Mouse (Mus musculus): ENCODE measurements around the gene Gtf2ird2. TPM values are rescaled to one million over a fixed set of nuclear protein-coding genes. Genes with fewer than 3 reads are reported as not detected.

The Gtf2ird2 gene
- 2.9 and 3.6 TPM in 2 replicates for polyA plus RNA-seq (2015; fragmentation: Nextera tagmentation; extraction: Ambion mirVana)

DNA sequence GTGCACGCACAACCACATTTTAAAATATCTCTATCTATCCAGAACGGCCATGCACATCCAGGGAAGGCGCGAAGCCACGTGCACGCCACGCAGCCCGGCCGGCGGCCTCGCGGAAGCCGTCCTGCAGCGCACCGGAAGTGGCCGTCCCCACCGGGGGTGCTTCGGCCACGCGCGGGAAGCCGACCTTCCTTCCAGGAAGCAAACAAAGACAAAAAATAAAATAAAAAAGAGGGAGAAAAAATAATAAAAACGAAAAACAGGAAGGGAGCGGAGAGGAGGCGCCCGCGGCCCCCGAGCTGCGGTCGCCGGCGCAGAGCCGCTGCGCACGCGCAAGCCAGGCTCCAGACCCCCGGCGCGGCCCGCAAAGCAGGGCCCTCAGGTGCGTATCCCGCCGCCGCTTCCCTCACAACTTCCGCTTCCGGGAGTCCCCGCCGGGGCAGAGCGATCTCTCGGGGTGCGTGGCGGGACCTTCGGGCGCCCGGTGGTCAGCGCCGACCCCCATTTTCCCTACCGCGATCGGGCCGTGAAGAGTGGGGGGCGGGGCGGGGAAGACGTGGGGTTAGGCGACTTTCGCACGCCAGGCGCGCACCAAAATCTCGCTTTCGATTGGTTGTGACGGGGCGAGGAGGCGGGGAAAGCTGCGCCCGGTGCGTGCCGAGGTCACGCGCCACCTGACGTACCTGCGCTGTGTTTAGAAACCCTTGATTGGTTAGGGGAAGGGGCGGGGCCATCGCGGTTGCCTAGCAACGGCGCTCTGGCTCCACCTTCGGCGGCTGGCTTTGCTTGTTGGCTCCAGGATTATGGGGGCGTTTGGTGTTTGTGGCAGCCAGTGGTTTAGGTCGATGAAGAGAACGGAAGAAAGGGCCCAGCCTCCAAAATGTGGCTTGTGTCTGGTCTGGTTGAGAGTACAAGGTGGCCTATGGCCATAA lies at the start of gene Gtf2ird2:
Gene Gtf2ird2, plus strand, starts transcription at position 140 of the 929 bp plus-strand sequence.
- TF ChIP-seq CTCF (IDR thresholded peaks at IDR 0.05; ENCODE audit: low read depth): peak; percentile 33; the same call in 1 of the 2 replicates
- Histone ChIP-seq H3K4me2 (replicated peaks; ENCODE audit: low read depth) (peak within 1 kb of the TSS; percentile 75), H3K27me3 (replicated peaks; ENCODE audit: control insufficient read depth, insufficient read depth, low read length) (no peaks in the 10 kb centered on the region), H3K4me1 (replicated peaks; ENCODE audit: control insufficient read depth, insufficient read depth, low read length) (0 out of 2 replicates have a peak, but pooled peaks cover 10% of the 10 kb centered on the region), H3K9ac (ENCODE audit: low read depth, low read length) (peak within 1 kb of the TSS; percentile 83), H3K27ac (ENCODE audit: low read depth, low read length) (peak within 1 kb of the TSS; percentile 90), H3K36me3 (ENCODE audit: control insufficient read depth, insufficient read depth) (no peaks in the 10 kb centered on the region), H3K9me3 (ENCODE audit: control insufficient read depth) (no peaks in the 10 kb centered on the region), H3K4me3 (ENCODE audit: low read depth, low read length) (peak within 1 kb of the TSS; percentile 80)
- peak; percentile 95 for ATAC-seq
- WGBS: under 1% methylated on average over 91 of the region's 92 CpGs

DNA sequence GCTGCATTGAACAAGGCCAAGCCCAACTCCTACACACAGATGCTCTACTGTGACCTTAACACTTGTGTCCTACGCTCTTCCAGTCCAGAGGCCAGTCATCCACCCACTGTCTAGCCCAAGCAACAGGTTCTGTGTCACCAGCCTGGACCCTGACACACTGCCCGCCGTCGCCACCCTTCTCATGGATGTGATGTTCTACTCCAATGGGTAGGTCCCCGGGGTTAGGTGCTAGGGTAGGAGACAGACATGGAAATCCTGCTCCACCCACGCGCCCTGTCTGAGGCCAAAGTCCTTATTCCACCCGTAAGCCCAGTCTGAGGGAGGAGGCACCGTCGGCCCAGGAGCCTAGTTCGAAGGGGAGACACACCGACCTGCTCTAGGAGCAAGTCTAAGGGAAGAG lies 47.8 kb upstream of the Gtf2ird2 start:
- H3K9me3 ChIP-seq (ENCODE audit: control insufficient read depth): no peaks in the 10 kb centered on the region
- H3K4me3 ChIP-seq (ENCODE audit: low read depth, low read length): no peak overlapping the region
- 85% methylated on average over 12 of the region's 12 CpGs for WGBS
- H3K36me3 ChIP-seq (ENCODE audit: control insufficient read depth, insufficient read depth): peaks cover 20% of the 10 kb centered on the region; the same call in 1 of the 2 replicates
- TF ChIP-seq CTCF (IDR thresholded peaks at IDR 0.05; ENCODE audit: low read depth): no peak
- peak; percentile 64 for ATAC-seq
- H3K27ac ChIP-seq (ENCODE audit: low read depth, low read length): no peak overlapping the region
- H3K4me1 ChIP-seq (replicated peaks; ENCODE audit: control insufficient read depth, insufficient read depth, low read length): no peaks in the 10 kb centered on the region
- H3K27me3 ChIP-seq (replicated peaks; ENCODE audit: control insufficient read depth, insufficient read depth, low read length): no peaks in the 10 kb centered on the region
- no peak overlapping the region for H3K9ac ChIP-seq (ENCODE audit: low read depth, low read length)
- no peak overlapping the region for H3K4me2 ChIP-seq (replicated peaks; ENCODE audit: low read depth)

DNA sequence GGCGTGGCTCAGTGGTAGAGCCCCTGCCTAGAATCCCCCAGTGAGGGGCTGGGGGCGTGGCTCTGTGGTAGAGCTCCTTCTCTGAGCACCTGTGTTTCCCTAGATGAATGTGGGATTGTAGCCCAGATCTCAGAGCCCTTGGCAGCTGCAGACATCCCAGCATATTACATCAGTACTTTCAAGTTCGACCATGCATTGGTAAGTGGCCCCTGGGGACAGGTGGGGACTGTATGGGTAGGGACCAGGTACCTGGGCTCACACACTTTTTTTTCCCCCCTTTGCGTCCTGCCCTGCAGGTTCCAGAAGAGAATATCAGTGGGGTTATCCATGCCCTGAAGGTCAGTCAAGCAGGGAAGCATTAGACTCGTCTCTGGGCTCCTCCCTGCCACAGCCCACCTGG lies 45.9 kb upstream of the Gtf2ird2 start:
- no peak for ATAC-seq
- no peak overlapping the region for H3K4me2 ChIP-seq (replicated peaks; ENCODE audit: low read depth)
- H3K9ac ChIP-seq (ENCODE audit: low read depth, low read length): no peak overlapping the region
- H3K27me3 ChIP-seq (replicated peaks; ENCODE audit: control insufficient read depth, insufficient read depth, low read length): no peaks in the 10 kb centered on the region
- no peak overlapping the region for H3K4me3 ChIP-seq (ENCODE audit: low read depth, low read length)
- 93% methylated on average over 4 of the region's 5 CpGs for WGBS
- peaks cover 20% of the 10 kb centered on the region; the same call in 1 of the 2 replicates for H3K36me3 ChIP-seq (ENCODE audit: control insufficient read depth, insufficient read depth)
- TF ChIP-seq CTCF (IDR thresholded peaks at IDR 0.05; ENCODE audit: low read depth): no peak
- no peaks in the 10 kb centered on the region for H3K4me1 ChIP-seq (replicated peaks; ENCODE audit: control insufficient read depth, insufficient read depth, low read length)
- no peaks in the 10 kb centered on the region for H3K9me3 ChIP-seq (ENCODE audit: control insufficient read depth)
- H3K27ac ChIP-seq (ENCODE audit: low read depth, low read length): no peak overlapping the region

DNA sequence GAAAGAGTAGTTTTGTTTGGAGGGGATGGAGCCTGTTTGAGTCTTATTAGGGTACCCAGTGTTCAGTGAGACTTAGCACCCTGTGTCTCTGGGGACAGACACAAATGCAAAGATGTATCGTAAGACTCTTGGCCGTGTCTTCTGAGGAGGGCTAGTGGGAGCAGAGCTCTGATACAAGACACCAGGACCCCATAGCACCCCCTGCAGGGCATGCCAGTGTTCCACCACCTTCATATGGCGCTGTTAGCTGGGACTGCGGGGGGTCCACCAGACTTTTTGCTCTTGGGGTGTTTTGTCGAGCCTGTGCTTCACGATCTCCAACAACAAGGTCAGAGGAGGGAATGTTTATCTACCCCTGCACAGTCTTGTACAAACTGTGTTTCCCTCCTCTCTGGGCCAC lies 44.4 kb upstream of the Gtf2ird2 start:
- 82% methylated on average over 6 of the region's 6 CpGs for WGBS
- TF ChIP-seq CTCF (IDR thresholded peaks at IDR 0.05; ENCODE audit: low read depth): no peak
- Histone ChIP-seq H3K4me2 (replicated peaks; ENCODE audit: low read depth) (no peak overlapping the region), H3K27me3 (replicated peaks; ENCODE audit: control insufficient read depth, insufficient read depth, low read length) (no peaks in the 10 kb centered on the region), H3K9me3 (ENCODE audit: control insufficient read depth) (no peaks in the 10 kb centered on the region), H3K9ac (ENCODE audit: low read depth, low read length) (no peak overlapping the region), H3K27ac (ENCODE audit: low read depth, low read length) (no peak overlapping the region), H3K4me3 (ENCODE audit: low read depth, low read length) (no peak overlapping the region), H3K4me1 (replicated peaks; ENCODE audit: control insufficient read depth, insufficient read depth, low read length) (no peaks in the 10 kb centered on the region), H3K36me3 (ENCODE audit: control insufficient read depth, insufficient read depth) (peaks cover 14% of the 10 kb centered on the region; the same call in 1 of the 2 replicates)
- no peak for ATAC-seq

DNA sequence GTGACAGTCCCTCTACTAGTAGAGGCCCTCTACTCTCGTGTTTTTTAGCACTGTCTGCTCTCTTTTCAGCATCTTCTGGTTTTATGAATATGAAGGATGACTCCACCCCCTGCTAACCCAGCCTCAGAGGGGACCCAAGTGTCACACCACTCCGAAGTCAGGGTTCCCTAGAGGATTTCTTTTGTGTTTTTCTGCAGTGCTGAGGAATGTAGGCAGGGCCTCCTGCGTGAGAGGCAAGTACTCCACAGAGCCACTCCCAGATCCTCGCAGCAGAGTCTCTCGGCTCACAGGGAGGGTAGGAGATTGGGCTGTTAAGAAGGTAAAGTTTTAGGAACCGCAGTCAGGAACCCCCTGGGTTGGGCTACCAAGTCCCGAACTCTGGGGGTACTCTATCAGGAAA lies 42.6 kb upstream of the Gtf2ird2 start:
- Histone ChIP-seq H3K4me2 (replicated peaks; ENCODE audit: low read depth) (no peak overlapping the region), H3K4me1 (replicated peaks; ENCODE audit: control insufficient read depth, insufficient read depth, low read length) (no peaks in the 10 kb centered on the region), H3K4me3 (ENCODE audit: low read depth, low read length) (no peak overlapping the region), H3K27me3 (replicated peaks; ENCODE audit: control insufficient read depth, insufficient read depth, low read length) (no peaks in the 10 kb centered on the region), H3K9ac (ENCODE audit: low read depth, low read length) (no peak overlapping the region), H3K36me3 (ENCODE audit: control insufficient read depth, insufficient read depth) (peaks cover 14% of the 10 kb centered on the region; the same call in 1 of the 2 replicates), H3K9me3 (ENCODE audit: control insufficient read depth) (no peaks in the 10 kb centered on the region), H3K27ac (ENCODE audit: low read depth, low read length) (no peak overlapping the region)
- 72% methylated on average over 7 of the region's 7 CpGs for WGBS
- no peak for ATAC-seq
- no peak for TF ChIP-seq CTCF (IDR thresholded peaks at IDR 0.05; ENCODE audit: low read depth)

DNA sequence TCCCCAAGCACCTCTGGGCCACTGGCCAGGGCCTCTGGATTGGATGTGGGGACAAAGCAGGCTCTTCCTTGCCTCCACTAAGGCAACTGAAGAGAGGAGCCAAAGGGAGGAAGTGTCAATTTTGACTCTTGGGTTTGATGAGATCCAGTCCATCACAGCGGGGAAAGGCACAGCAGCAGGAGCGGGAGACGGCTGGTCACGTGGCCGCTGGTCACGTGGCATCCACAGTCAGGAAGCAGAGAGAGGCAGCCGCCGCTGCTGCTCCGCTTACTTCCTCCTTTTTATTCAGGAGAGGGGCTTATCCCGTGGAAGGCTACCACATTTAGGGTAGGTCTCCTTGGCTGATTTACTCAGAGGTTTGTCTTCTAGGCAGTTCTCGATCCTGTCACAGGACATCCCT lies 41.4 kb upstream of the Gtf2ird2 start:
- TF ChIP-seq CTCF (IDR thresholded peaks at IDR 0.05; ENCODE audit: low read depth): no peak

More for the DNA sequence above, 41.4 kb upstream of the Gtf2ird2 start:
- H3K27me3 ChIP-seq (replicated peaks; ENCODE audit: control insufficient read depth, insufficient read depth, low read length): no peaks in the 10 kb centered on the region
- no peak overlapping the region for H3K4me3 ChIP-seq (ENCODE audit: low read depth, low read length)
- H3K27ac ChIP-seq (ENCODE audit: low read depth, low read length): no peak overlapping the region
- H3K4me1 ChIP-seq (replicated peaks; ENCODE audit: control insufficient read depth, insufficient read depth, low read length): no peaks in the 10 kb centered on the region
- WGBS: 85% methylated on average over 11 of the region's 11 CpGs
- no peak for ATAC-seq
- no peak overlapping the region for H3K4me2 ChIP-seq (replicated peaks; ENCODE audit: low read depth)
- no peak overlapping the region for H3K9ac ChIP-seq (ENCODE audit: low read depth, low read length)
- H3K9me3 ChIP-seq (ENCODE audit: control insufficient read depth): no peaks in the 10 kb centered on the region
- H3K36me3 ChIP-seq (ENCODE audit: control insufficient read depth, insufficient read depth): peaks cover 9% of the 10 kb centered on the region; the same call in 1 of the 2 replicates

Data from intestine, postnatal 0 days (tissue).